Mouse (Mus musculus) megakaryocyte, embryonic 14.5 days (primary cell): ENCODE measurements around the gene Dse. TPM values are rescaled to one million over a fixed set of nuclear protein-coding genes. Genes with fewer than 3 reads are reported as not detected.

Experiments
- H3K27me3 ChIP-seq: replicated peaks from 2 replicates; pipeline ENCODE3; 2012; ENCODE audit warnings: inconsistent platforms
- H3K36me3 ChIP-seq: replicated peaks from 2 replicates; pipeline ENCODE3; 2012; ENCODE audit warnings: low read length, inconsistent platforms, mixed read lengths
- H3K4me1 ChIP-seq: 2 replicates; pipeline ENCODE4 v1.6.1; 2012; ENCODE audit warnings: inconsistent platforms
- H3K4me3 ChIP-seq: replicated peaks from 2 replicates; pipeline ENCODE3; 2012; ENCODE audit warnings: moderate library complexity, mild to moderate bottlenecking, inconsistent platforms
- H3K9me3 ChIP-seq: 2 replicates; pipeline ENCODE4 v1.6.1; 2012; ENCODE audit warnings: inconsistent platforms
- FLI1 ChIP-seq: IDR thresholded peaks from 2 replicates; pipeline ENCODE4 v1.6.1; 2012; ENCODE audit warnings: low read length, inconsistent platforms, mixed read lengths
- GATA1 ChIP-seq: IDR thresholded peaks from 3 replicates; pipeline ENCODE4 v1.6.1; 2012; ENCODE audit warnings: mixed read lengths, low read length, inconsistent platforms, borderline replicate concordance
- polyA plus RNA-seq: library from polyadenylated mRNA; stranded (reverse); fragments of >175 nt; gene quantifications from 2 replicates; pipeline ENCODE4 v1.2.3, GENCODE M21; 2012; ENCODE audit warnings: low replicate concordance; ENCODE audit not compliant: insufficient read depth

Gene Dse
- polyA plus RNA-seq, 1 experiment: 0.20 TPM

DNA sequence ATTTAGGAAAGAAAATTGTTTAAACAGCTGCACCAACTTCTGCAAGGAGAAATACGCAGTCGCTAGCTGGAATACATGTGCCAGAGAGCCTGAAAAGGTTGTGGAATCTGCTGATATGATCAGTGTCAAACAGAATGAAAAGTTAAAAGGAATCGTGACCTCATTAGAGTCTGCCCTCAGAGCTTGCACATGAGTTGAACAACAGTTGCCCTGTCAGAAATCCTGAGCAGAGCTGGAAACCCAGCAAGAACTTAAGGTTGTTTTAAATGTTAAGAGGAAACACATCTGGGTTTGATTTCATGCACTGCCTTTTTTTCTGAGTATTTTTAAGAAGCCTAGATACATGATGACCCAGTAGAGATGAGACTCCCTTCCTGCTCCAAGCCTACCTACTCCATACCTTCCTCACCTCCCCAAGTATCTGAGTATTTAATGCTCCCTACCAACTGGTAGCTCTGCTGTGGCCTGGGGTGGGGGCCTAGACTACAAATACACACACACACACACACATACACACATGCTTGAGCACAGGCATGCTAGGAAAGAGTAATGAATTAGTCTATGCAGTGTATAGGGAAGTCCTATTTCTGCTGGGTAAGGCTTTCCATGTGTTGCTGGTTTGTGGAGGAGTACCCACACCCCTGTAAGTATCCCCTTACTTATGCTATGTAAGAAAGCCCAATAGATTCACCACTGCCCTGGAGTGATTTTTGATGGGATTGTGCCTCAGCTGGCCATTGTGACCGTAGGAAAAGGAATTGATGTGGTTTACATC, 95.4 kb downstream of the Dse start:
- H3K4me3 ChIP-seq: no peak overlapping the region
- H3K36me3 ChIP-seq: no peaks in the 10 kb centered on the region
- TF ChIP-seq GATA1 (no peak), FLI1 (no peak)
- H3K27me3 ChIP-seq: no peaks in the 10 kb centered on the region
- H3K9me3 ChIP-seq: no peaks in the 10 kb centered on the region
- H3K4me1 ChIP-seq: no peaks in the 10 kb centered on the region

DNA sequence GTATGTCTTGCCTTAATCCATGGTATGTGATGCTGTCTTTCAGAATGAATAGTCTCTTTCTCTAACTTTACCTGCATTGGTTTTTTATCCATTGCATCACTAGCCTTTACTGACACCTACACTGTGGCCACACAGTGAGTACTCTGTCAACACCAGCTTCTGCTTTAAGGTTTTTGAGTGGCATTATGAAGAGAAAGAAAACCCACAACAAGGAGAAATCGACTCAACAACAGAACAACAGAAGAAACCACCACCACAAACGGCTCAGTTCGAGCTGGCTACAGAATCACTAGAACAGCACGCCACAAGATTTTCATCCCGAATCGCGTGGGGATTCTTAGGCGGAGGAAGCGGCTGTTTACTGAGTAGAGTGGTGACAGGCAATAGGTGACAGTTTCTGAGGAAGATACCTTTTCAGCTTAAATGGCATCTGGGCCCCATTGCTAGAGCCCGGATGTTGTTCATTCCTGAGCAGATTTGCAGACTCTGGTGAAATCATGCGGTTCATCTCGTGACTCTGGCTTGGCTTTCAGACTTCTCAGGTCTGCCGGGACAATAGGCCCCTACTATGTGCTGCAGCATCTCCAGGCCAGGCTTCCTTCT, 96.6 kb downstream of the Dse start:
- Histone ChIP-seq H3K27me3 (no peaks in the 10 kb centered on the region), H3K4me1 (no peaks in the 10 kb centered on the region), H3K4me3 (no peak overlapping the region), H3K36me3 (no peaks in the 10 kb centered on the region), H3K9me3 (no peaks in the 10 kb centered on the region)
- TF ChIP-seq FLI1 (no peak), GATA1 (no peak)

Other genes starting within 250 kb of the Dse start
- 67.5 and 118 TPM in 2 replicates for gene Rwdd1, start 188.1 kb downstream of the Dse start, polyA plus RNA-seq
- not detected in 2 replicates for gene Trappc3l, start 170.1 kb downstream of the Dse start, polyA plus RNA-seq
- not detected in 2 replicates for gene Calhm4, start 163.4 kb downstream of the Dse start, polyA plus RNA-seq
- not detected in 2 replicates for gene Calhm5, start 111.2 kb downstream of the Dse start, polyA plus RNA-seq
- 2.8 and 3.0 TPM in 2 replicates for gene Calhm6, start 79.7 kb downstream of the Dse start, polyA plus RNA-seq
- 9.2 and 17.6 TPM in 2 replicates for gene Tspyl1, start 74.5 kb upstream of the Dse start, polyA plus RNA-seq
- 1.6 TPM in 1 of 2 replicates, not detected in the other for gene Tspyl4, start 89.7 kb upstream of the Dse start, polyA plus RNA-seq
- not detected in 2 replicates for gene Col10a1, start 182.3 kb upstream of the Dse start, polyA plus RNA-seq
- gene Nt5dc1, start 210.8 kb upstream of the Dse start, polyA plus RNA-seq: 0.58 TPM in 1 of 2 replicates, not detected in the other